Mouse (Mus musculus) cerebellum, postnatal 10 days (tissue): ENCODE measurements around the gene Pde1b.
A peak's percentile ranks its signal among the peaks of the same experiment; 100 is the strongest.

Source experiments
- DNase-seq, 2 experiments: peaks; one replicate each; pipeline ENCODE4 v3.0.0; 2021; ENCODE audit warnings: mixed read lengths in 2 of 2

Gene Pde1b

DNA sequence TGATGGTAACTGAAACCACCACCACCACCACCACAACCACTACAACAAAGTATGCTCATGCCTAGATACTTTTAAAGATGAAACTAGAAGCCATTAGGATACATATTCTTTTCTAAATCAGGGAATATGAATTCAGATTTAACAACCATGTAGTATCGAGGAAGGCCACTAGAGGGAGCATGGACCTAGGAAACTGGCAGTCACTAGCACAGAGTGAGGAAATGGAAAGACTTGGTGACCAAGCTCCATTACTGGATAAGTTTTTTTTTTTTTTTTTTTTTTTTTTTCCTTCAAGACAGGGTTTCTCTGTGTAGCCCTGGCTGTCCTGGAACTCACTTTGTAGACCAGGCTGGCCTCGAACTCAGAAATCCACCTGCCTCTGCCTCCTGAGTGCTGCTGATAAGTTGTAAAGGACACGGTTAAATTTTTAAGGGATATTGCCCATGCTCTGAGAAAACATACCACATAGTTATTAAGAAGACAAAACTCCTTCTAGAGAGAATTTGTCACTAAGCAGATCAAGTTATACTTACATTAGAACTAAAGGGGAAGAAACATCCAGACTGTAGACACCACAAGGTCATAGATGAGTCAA, 49.4 kb downstream of the Pde1b start:
- peak; percentile 76 to 89 for DNase-seq

GRCm38 (mm10) chr15:103564981-103565380, 62.1 kb downstream of the Pde1b start, which contains the start of gene Glycam1:
Gene Glycam1, minus strand, starts transcription at chr15:103565081.
- no peak for DNase-seq
